Comparison of ENCODE assay signal across 13 mouse cellular contexts in genomic region chr13:71804032-71804958, GRCm38 (mm10).
A peak's percentile ranks its signal among the peaks of the same experiment; 100 is the strongest.
DNase-seq lines count a peak whose midpoint lies in the region; ATAC-seq lines count a peak whose summit lies in the region.
"Had no signal": no experiment of that assay in that cellular context is flagged by ENCODE, and none has a peak within 500 bp of the region (broad histone marks: within the 10 kb centered on the region; RNA-seq: fewer than 3 reads in every experiment).

No protein-coding gene starts in this region.

- 42% methylated on average over 16 of the region's 16 CpGs for WGBS in hindbrain, embryonic 13.5 days
- 54% methylated on average over 16 of the region's 16 CpGs for WGBS in neural tube, embryonic 12.5 days

- no peak overlapping the region for H3K4me3 ChIP-seq in hindbrain, embryonic 13.5 days
- no peak overlapping the region for H3K4me3 ChIP-seq in neural tube, embryonic 12.5 days
- H3K4me3 ChIP-seq: heart, embryonic 12.5 days; intestine, embryonic 15.5 days had no signal

- H3K4me2 ChIP-seq in hindbrain, embryonic 13.5 days = no peak overlapping the region
- H3K4me2 ChIP-seq in neural tube, embryonic 12.5 days (replicated peaks) = no peak overlapping the region
- H3K4me2 ChIP-seq: heart, embryonic 12.5 days; intestine, embryonic 15.5 days; liver, embryonic 11.5 days had no signal

- H3K27ac ChIP-seq in hindbrain, embryonic 13.5 days = no peak overlapping the region
- no peak overlapping the region for H3K27ac ChIP-seq in neural tube, embryonic 12.5 days
- H3K27ac ChIP-seq: intestine, embryonic 15.5 days had no signal

- H3K9me3 ChIP-seq in hindbrain, embryonic 13.5 days = no peaks in the 10 kb centered on the region
- H3K9me3 ChIP-seq in neural tube, embryonic 12.5 days = no peaks in the 10 kb centered on the region
- H3K9me3 ChIP-seq: heart, embryonic 12.5 days; intestine, embryonic 15.5 days had no signal

- peaks cover 9% of the 10 kb centered on the region for H3K4me1 ChIP-seq in hindbrain, embryonic 13.5 days (replicated peaks)
- H3K4me1 ChIP-seq in neural tube, embryonic 12.5 days = peaks cover 6% of the 10 kb centered on the region; the same call in 1 of the 2 replicates
- H3K4me1 ChIP-seq: heart, embryonic 12.5 days; intestine, embryonic 15.5 days had no signal

- no peaks in the 10 kb centered on the region for H3K36me3 ChIP-seq in hindbrain, embryonic 13.5 days
- H3K36me3 ChIP-seq in neural tube, embryonic 12.5 days = no peaks in the 10 kb centered on the region
- H3K36me3 ChIP-seq: heart, embryonic 12.5 days; intestine, embryonic 15.5 days had no signal

- DNase-seq in brain, embryonic 18.5 days (ENCODE audit: low read depth, low spot score) = peak; percentile 6
- DNase-seq in cerebellum, postnatal 14 days = peak; percentile 8 to 26
- DNase-seq in spleen, postnatal 4 days (ENCODE audit: low spot score in 2 of 2) = no peak
- no peak for DNase-seq in kidney, postnatal 36 days
- no peak for DNase-seq in adipocyte (ENCODE audit: low spot score)
- DNase-seq: adrenal gland, postnatal 14 days; layer of hippocampus, postnatal 36 days; lung, postnatal 36 days had no signal

- ATAC-seq in hindbrain, embryonic 13.5 days (ENCODE audit: low FRiP score) = peak; percentile 93
- ATAC-seq in neural tube, embryonic 12.5 days (ENCODE audit: low FRiP score, low read depth) = peak; percentile 79
- ATAC-seq: intestine, embryonic 15.5 days had no signal

- no peak overlapping the region for H3K9ac ChIP-seq in hindbrain, embryonic 13.5 days
- H3K9ac ChIP-seq in neural tube, embryonic 12.5 days = no peak overlapping the region
- H3K9ac ChIP-seq: heart, embryonic 12.5 days; intestine, embryonic 15.5 days had no signal

- H3K27me3 ChIP-seq in hindbrain, embryonic 13.5 days = no peaks in the 10 kb centered on the region
- no peaks in the 10 kb centered on the region for H3K27me3 ChIP-seq in neural tube, embryonic 12.5 days (replicated peaks)
- H3K27me3 ChIP-seq: heart, embryonic 12.5 days; intestine, embryonic 15.5 days had no signal

Comparison
In these comparisons a context has a peak if more than half of its experiments do, and no peak if none do; other contexts are left out.
1. DNase-seq: peak in brain, embryonic 18.5 days (single experiment) and cerebellum, postnatal 14 days (2 of 2); none in spleen, postnatal 4 days (0 of 2), kidney, postnatal 36 days (0 of 2) and adipocyte (single experiment).